Mouse (Mus musculus) CH12.LX (cell line): ENCODE results near the gene Ergic1. TPM values are rescaled to one million over a fixed set of nuclear protein-coding genes. Genes with fewer than 3 reads are reported as not detected.

Source experiments
- DNase-seq: peaks from one replicate; pipeline ENCODE4 v3.0.0-alpha.2; 2013; ENCODE audit errors: extremely low read depth
- H3K27ac ChIP-seq: 2 replicates; pipeline ENCODE4 v1.5.1; 2012; ENCODE audit warnings: low read depth, mild to moderate bottlenecking, control low read depth, moderate library complexity; ENCODE audit not compliant: insufficient read depth
- H3K27me3 ChIP-seq: replicated peaks from 2 replicates; pipeline ENCODE3; 2012; ENCODE audit warnings: inconsistent platforms
- H3K36me3 ChIP-seq, 2 experiments: replicated peaks in 1 of 2; 2 replicates each; pipeline versions ENCODE3 to v1.6.1; 2012; ENCODE audit warnings: inconsistent platforms in 1 of 2, low read length in 1 of 2, mild to moderate bottlenecking in 1 of 2, mixed read lengths in 1 of 2, moderate library complexity in 1 of 2; ENCODE audit not compliant: control insufficient read depth in 1 of 2, insufficient read depth in 1 of 2
- H3K4me1 ChIP-seq, 2 experiments: 2 replicates each; pipeline ENCODE4 v1.6.1; 2012; ENCODE audit warnings: inconsistent platforms in 1 of 2, moderate library complexity in 1 of 2; ENCODE audit not compliant: insufficient read depth in 2 of 2, control insufficient read depth in 1 of 2
- H3K4me2 ChIP-seq: 2 replicates; pipeline ENCODE4 v1.6.1; 2012; ENCODE audit warnings: low read depth, mild to moderate bottlenecking, control low read depth; ENCODE audit not compliant: poor library complexity, insufficient read depth, severe bottlenecking
- H3K4me3 ChIP-seq, 3 experiments: fragments of 150-350 bp in 1 of 3; sonication (generic) in 1 of 3; replicated peaks in 1 of 3; 2 replicates each; pipeline versions ENCODE3 to v1.5.1; 2011 to 2012; ENCODE audit warnings: low read depth in 2 of 3, low read length in 2 of 3, mild to moderate bottlenecking in 2 of 3, moderate library complexity in 2 of 3, control low read depth in 1 of 3, improper control_type of control experiment in 1 of 3, inconsistent platforms in 1 of 3, mixed read lengths in 1 of 3; ENCODE audit not compliant: poor library complexity in 1 of 3
- H3K79me2 ChIP-seq: replicated peaks from 2 replicates; pipeline ENCODE4 v1.6.1; 2012; ENCODE audit warnings: mild to moderate bottlenecking, moderate library complexity; ENCODE audit not compliant: control insufficient read depth, poor library complexity, insufficient read depth, severe bottlenecking; ENCODE audit errors: extremely low read depth
- H3K9ac ChIP-seq: 2 replicates; pipeline ENCODE4 v1.6.1; 2012; ENCODE audit warnings: low read depth, mild to moderate bottlenecking, control low read depth, moderate library complexity; ENCODE audit not compliant: insufficient read depth
- H3K9me3 ChIP-seq: replicated peaks from 2 replicates; pipeline ENCODE3; 2012; ENCODE audit warnings: low read length, inconsistent platforms, mixed read lengths
- BHLHE40 ChIP-seq: IDR thresholded peaks from 2 replicates; pipeline ENCODE4 v1.6.1; 2011; ENCODE audit warnings: mild to moderate bottlenecking, low read depth, low read length, improper control_type of control experiment
- ELF1 ChIP-seq: IDR thresholded peaks from 2 replicates; pipeline ENCODE4 v1.6.1; 2014; ENCODE audit warnings: low read depth, mild to moderate bottlenecking, inconsistent platforms, low read length, improper control_type of control experiment
- GABPA ChIP-seq: IDR thresholded peaks from 2 replicates; pipeline ENCODE4 v1.6.1; 2012; ENCODE audit warnings: low read depth, low read length, improper control_type of control experiment, inconsistent platforms; ENCODE audit not compliant: insufficient replicate concordance
- JUN ChIP-seq: IDR thresholded peaks from 2 replicates; pipeline ENCODE4 v1.6.1; 2011; ENCODE audit warnings: low read depth, mild to moderate bottlenecking, low read length, improper control_type of control experiment, moderate library complexity; ENCODE audit not compliant: insufficient read depth
- MAX ChIP-seq: IDR thresholded peaks from 2 replicates; pipeline ENCODE4 v1.6.1; 2011; ENCODE audit warnings: low read length, improper control_type of control experiment
- MAZ ChIP-seq: IDR thresholded peaks from 2 replicates; pipeline ENCODE4 v1.6.1; 2012; ENCODE audit warnings: low read depth, mild to moderate bottlenecking, inconsistent platforms, low read length, improper control_type of control experiment, moderate library complexity
- MXI1 ChIP-seq: IDR thresholded peaks from 2 replicates; pipeline ENCODE4 v1.6.1; 2011; ENCODE audit warnings: mild to moderate bottlenecking, low read depth, low read length, improper control_type of control experiment
- NRF1 ChIP-seq: IDR thresholded peaks from 2 replicates; pipeline ENCODE4 v1.6.1; 2014; ENCODE audit warnings: low read depth, mild to moderate bottlenecking, inconsistent platforms, low read length, improper control_type of control experiment, moderate library complexity
- PAX5 ChIP-seq: IDR thresholded peaks from 2 replicates; pipeline ENCODE4 v1.6.1; 2012; ENCODE audit warnings: low read length, inconsistent platforms, mixed read lengths
- POLR2AphosphoS2 ChIP-seq: IDR thresholded peaks from 2 replicates; pipeline ENCODE4 v1.6.1; 2011; ENCODE audit warnings: low read depth, low read length, improper control_type of control experiment
- RAD21 ChIP-seq: IDR thresholded peaks from 2 replicates; pipeline ENCODE4 v1.6.1; 2011; ENCODE audit warnings: low read depth, mild to moderate bottlenecking, low read length, improper control_type of control experiment, moderate library complexity
- RCOR1 ChIP-seq: conservative IDR thresholded peaks from 2 replicates; pipeline ENCODE4 v1.6.1; 2012; ENCODE audit warnings: low read depth, mild to moderate bottlenecking, inconsistent platforms, low read length, improper control_type of control experiment
- SIN3A ChIP-seq: IDR thresholded peaks from 2 replicates; pipeline ENCODE4 v1.6.1; 2012; ENCODE audit warnings: low read length, improper control_type of control experiment, inconsistent platforms
- TBP ChIP-seq: conservative IDR thresholded peaks from 2 replicates; pipeline ENCODE4 v1.6.1; 2011; ENCODE audit warnings: low read depth, low read length, improper control_type of control experiment
- UBTF ChIP-seq: IDR thresholded peaks from 2 replicates; pipeline ENCODE4 v1.6.1; 2012; ENCODE audit warnings: low read depth, mild to moderate bottlenecking, inconsistent platforms, low read length, improper control_type of control experiment, moderate library complexity
- ZC3H11A ChIP-seq: IDR thresholded peaks from 2 replicates; pipeline ENCODE4 v1.6.1; 2012; ENCODE audit warnings: low read depth, mild to moderate bottlenecking, inconsistent platforms, low read length, improper control_type of control experiment
- ZMIZ1 ChIP-seq: IDR thresholded peaks from 2 replicates; pipeline ENCODE4 v1.6.1; 2012; ENCODE audit warnings: low read depth, mild to moderate bottlenecking, inconsistent platforms, low read length, improper control_type of control experiment
- ZNF384 ChIP-seq: IDR thresholded peaks from 2 replicates; pipeline ENCODE4 v1.6.1; 2012; ENCODE audit warnings: low read depth, low read length, improper control_type of control experiment, inconsistent platforms
- dilution Hi-C: fragments of 300-500 bp; cut with MboI; formaldehyde crosslinking; loops from 2 replicates; pipeline ENCODE4 v1.14.3; 2020; ENCODE audit warnings: low sequenced_read_pairs; ENCODE audit not compliant: extremely low pct_unique_long_range_greater_than_20kb, extremely low pct_ligation_motif_present
- in situ Hi-C: fragments of 300-500 bp; cut with MboI; formaldehyde crosslinking; loops from 3 replicates; pipeline ENCODE4 v1.14.3; 2019; ENCODE audit warnings: low sequenced_read_pairs, low pct_ligation_motif_present, low pct_unique_long_range_greater_than_20kb, mixed read lengths
- polyA plus RNA-seq: library from polyadenylated mRNA; unstranded; fragments of >175 nt; gene quantifications from 2 replicates; pipeline ENCODE4 v1.2.1, GENCODE M21; 2012; ENCODE audit warnings: low read depth; ENCODE audit not compliant: insufficient read length
- total RNA-seq, 2 experiments: library from RNA; depleted of rRNA; stranded (reverse); fragments of 300-350 nt in 1 of 2; fragments of >200 nt in 1 of 2; gene quantifications; 2 replicates each; pipeline ENCODE4 v1.2.3; 2012 to 2014

Gene Ergic1
- total and polyA plus RNA-seq, 3 experiments = 93.5 to 142 (median 131) TPM

DNA sequence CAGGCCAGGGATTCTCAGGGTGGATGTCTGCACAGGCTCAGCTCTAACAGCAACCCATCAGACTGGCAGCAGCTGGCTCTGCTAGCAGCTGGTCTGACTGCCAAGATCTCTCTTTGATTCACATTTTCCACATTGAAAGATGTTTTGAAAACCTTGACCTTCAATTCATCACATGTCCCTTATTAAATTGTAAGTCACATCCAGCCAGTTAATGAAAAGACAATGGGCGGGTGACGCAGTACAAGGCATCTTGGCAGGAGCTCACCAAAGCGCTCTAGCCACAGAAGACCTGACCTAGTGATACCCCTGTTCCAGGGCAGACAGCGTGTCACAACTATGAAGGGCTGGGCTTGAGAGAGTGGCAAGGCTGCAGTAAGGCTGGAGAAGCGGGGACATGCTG lies 21.0 kb downstream of the Ergic1 start:
- Histone ChIP-seq H3K4me3 (no peak overlapping the region), H3K79me2 (0 out of 2 replicates have a peak, but pooled peaks cover under 1% of the 10 kb centered on the region), H3K4me1 (peaks cover 0 to 16% of the 10 kb centered on the region in 2 experiments; a peak in 1 of 4 replicates), H3K4me2 (no peak overlapping the region), H3K36me3 (peaks cover 14 to 88% of the 10 kb centered on the region in 2 experiments), H3K27ac (no peak overlapping the region), H3K9ac (no peak overlapping the region), H3K9me3 (no peaks in the 10 kb centered on the region), H3K27me3 (no peaks in the 10 kb centered on the region)
- TF ChIP-seq BHLHE40 = no peak
- no peak for TF ChIP-seq UBTF
- TF ChIP-seq PAX5 = no peak
- TF ChIP-seq MAZ = no peak
- TF ChIP-seq POLR2AphosphoS2 = no peak
- TF ChIP-seq MAX = no peak
- no peak for TF ChIP-seq ZNF384
- TF ChIP-seq TBP = no peak
- TF ChIP-seq NRF1 = no peak
- TF ChIP-seq SIN3A = no peak
- TF ChIP-seq ZC3H11A = no peak
- no peak for TF ChIP-seq RAD21
- TF ChIP-seq RCOR1 = no peak
- TF ChIP-seq MXI1 = no peak
- TF ChIP-seq ZMIZ1 = no peak
- no peak for TF ChIP-seq GABPA
- in situ Hi-C loops = no loop called here
- dilution Hi-C loops = no loop called here
- no peak for DNase-seq

DNA sequence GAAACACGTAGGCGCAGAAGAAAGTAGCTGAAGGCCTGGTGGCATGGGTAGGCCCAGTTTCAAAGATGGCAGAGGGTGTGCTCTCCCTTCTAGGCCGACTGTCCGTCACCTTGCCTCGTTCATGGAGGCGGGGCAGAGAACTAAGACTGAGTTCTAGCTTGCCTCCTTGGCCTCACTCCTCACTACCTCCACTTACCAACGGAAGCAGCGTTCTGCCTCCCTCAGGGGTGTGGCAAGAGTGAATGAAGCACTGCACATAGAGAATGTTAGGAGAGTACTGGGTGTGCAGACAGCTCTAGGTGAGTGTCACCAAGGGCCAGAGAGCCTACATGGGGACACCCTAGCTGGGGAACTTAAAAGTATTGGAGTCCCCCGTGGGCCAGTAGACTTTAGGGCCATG lies 21.8 kb downstream of the Ergic1 start:
- Histone ChIP-seq H3K79me2 (no peaks in the 10 kb centered on the region), H3K9ac (no peak overlapping the region), H3K4me3 (no peak overlapping the region), H3K4me2 (no peak overlapping the region), H3K36me3 (peaks cover 9 to 88% of the 10 kb centered on the region in 2 experiments), H3K9me3 (no peaks in the 10 kb centered on the region), H3K27ac (no peak overlapping the region), H3K27me3 (no peaks in the 10 kb centered on the region), H3K4me1 (peaks cover 0 to 16% of the 10 kb centered on the region in 2 experiments; a peak in 1 of 4 replicates)
- DNase-seq = no peak
- dilution Hi-C loops = no loop called here
- TF ChIP-seq MAX = no peak
- no peak for TF ChIP-seq ZNF384
- no peak for TF ChIP-seq JUN
- TF ChIP-seq ELF1 = no peak
- no peak for TF ChIP-seq ZC3H11A
- TF ChIP-seq TBP = no peak
- no peak for TF ChIP-seq PAX5
- TF ChIP-seq, all 38 proteins: peak for 0
- in situ Hi-C loops = no loop called here
